Mouse (Mus musculus) stomach, postnatal 0 days (tissue): Measurements from ENCODE around the gene Taf3. TPM values are rescaled to one million over a fixed set of nuclear protein-coding genes. Genes with fewer than 3 reads are reported as not detected.

Source experiments
- ATAC-seq: fragments of 200-750 bp; cut with Nextera tagmentation; 2 replicates; pipeline ENCODE4 v1.8.0; 2017; ENCODE audit not compliant: low FRiP score, low TSS enrichment
- DNase-seq: peaks from one replicate; pipeline ENCODE4 v3.0.0-alpha.2; 2016; ENCODE audit warnings: low spot score
- H3K27ac ChIP-seq: fragments of 300-500 bp; sonication (generic); replicated peaks from 2 replicates; pipeline ENCODE4 v1.5.1; 2014; ENCODE audit warnings: mild to moderate bottlenecking, control low read depth
- H3K27me3 ChIP-seq: fragments of 300-500 bp; sonication (generic); 2 replicates; pipeline ENCODE4 v1.6.1; 2014; ENCODE audit warnings: low read length; ENCODE audit not compliant: control insufficient read depth, insufficient read depth
- H3K36me3 ChIP-seq: fragments of 300-500 bp; sonication (generic); 2 replicates; pipeline ENCODE4 v1.6.1; 2014; ENCODE audit warnings: low read length, mixed read lengths; ENCODE audit not compliant: control insufficient read depth, insufficient read depth
- H3K4me1 ChIP-seq: fragments of 300-500 bp; sonication (generic); replicated peaks from 2 replicates; pipeline ENCODE4 v1.6.1; 2014; ENCODE audit warnings: antibody characterized with exemption; ENCODE audit not compliant: control insufficient read depth, insufficient read depth
- H3K4me2 ChIP-seq: fragments of 300-500 bp; sonication (generic); replicated peaks from 2 replicates; pipeline ENCODE4 v1.6.1; 2014; ENCODE audit warnings: low read depth, mild to moderate bottlenecking, control low read depth, moderate library complexity
- H3K4me3 ChIP-seq: fragments of 300-500 bp; sonication (generic); 2 replicates; pipeline ENCODE4 v1.5.1; 2014; ENCODE audit warnings: low read depth, low read length, control low read depth
- H3K9ac ChIP-seq: fragments of 300-500 bp; sonication (generic); 2 replicates; pipeline ENCODE4 v1.6.1; 2014; ENCODE audit warnings: mild to moderate bottlenecking, low read length, control low read depth, mixed read lengths
- H3K9me3 ChIP-seq: fragments of 300-500 bp; sonication (generic); 2 replicates; pipeline ENCODE4 v1.6.1; 2016; ENCODE audit warnings: low read length; ENCODE audit not compliant: control insufficient read depth
- CTCF ChIP-seq: IDR thresholded peaks from 2 replicates; pipeline ENCODE4 v1.5.1; 2016; ENCODE audit warnings: antibody characterized with exemption, low read depth, mild to moderate bottlenecking, moderate library complexity
- EP300 ChIP-seq: optimal IDR thresholded peaks from 2 replicates; pipeline ENCODE3; 2016; ENCODE audit warnings: antibody characterized with exemption
- WGBS: fragments of 180-500 bp; shearing (Covaris S2); extraction: QIAGEN DNeasy Blood & Tissue Kit; methylation state at CpG from one replicate; pipeline ENCODE4 v1.1.7; 2014; 5-methylcytosine and 5-hydroxymethylcytosine counted together
- polyA plus RNA-seq: library from polyadenylated mRNA; unstranded; fragments of >200 nt; fragmentation: Nextera tagmentation; extraction: Ambion mirVana; gene quantifications from 2 replicates; pipeline ENCODE4 v1.2.1, GENCODE M21; 2015

The Taf3 gene
- polyA plus RNA-seq, 1 experiment from 2014 or later, result 4.9 TPM

DNA sequence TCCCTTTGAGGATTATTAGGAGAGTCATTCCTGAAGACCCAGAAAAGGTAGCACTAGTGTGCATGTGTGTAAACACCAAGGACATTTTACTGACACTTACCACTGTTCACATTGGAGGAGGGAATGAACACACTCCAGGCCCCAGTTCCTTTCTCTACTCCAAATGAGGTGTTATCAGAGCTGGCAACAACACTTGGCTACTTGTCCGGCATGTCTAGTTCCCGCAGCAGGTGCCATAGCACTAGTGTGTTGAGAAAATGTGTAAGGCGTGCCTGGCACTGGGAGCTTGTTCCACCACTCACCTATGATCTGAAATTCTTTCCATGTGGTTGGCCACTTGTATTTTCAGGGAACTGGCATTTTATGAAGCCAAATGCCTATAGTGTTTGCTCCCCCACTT lies 77.8 kb downstream of the Taf3 start:
- H3K36me3 ChIP-seq, result no peaks in the 10 kb centered on the region
- H3K9ac ChIP-seq, result no peak overlapping the region
- ATAC-seq (no peak), DNase-seq (no peak)
- H3K4me3 ChIP-seq, result no peak overlapping the region
- WGBS, result 92% methylated on average over 3 of the region's 3 CpGs
- H3K27ac ChIP-seq, result no peak overlapping the region
- H3K9me3 ChIP-seq, result no peaks in the 10 kb centered on the region
- H3K4me1 ChIP-seq, result no peaks in the 10 kb centered on the region
- no peaks in the 10 kb centered on the region for H3K27me3 ChIP-seq
- H3K4me2 ChIP-seq, result no peak overlapping the region
- TF ChIP-seq EP300, result no peak
- no peak for TF ChIP-seq CTCF

DNA sequence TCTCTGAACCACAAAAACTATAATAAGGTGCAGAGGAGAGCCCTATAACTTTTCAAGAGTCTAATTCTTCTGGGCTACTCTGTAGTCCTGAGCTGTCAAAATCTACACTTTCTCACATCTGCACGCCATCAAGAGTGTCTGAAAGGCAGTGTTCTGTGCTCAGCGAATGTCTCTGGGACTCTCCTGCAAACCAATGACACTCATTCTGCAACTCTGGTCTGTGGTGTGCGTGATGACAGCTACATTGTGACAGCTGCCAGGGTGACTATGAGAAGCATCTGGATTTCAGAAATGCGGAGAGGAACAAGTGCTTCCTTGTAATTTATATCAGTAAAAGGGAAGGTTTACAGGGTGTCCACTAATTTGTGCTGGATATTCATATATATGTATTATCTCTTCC lies 78.2 kb downstream of the Taf3 start:
- Histone ChIP-seq H3K9ac (no peak overlapping the region), H3K4me2 (no peak overlapping the region), H3K9me3 (no peaks in the 10 kb centered on the region), H3K27me3 (no peaks in the 10 kb centered on the region), H3K4me1 (no peaks in the 10 kb centered on the region), H3K27ac (no peak overlapping the region), H3K4me3 (no peak overlapping the region), H3K36me3 (no peaks in the 10 kb centered on the region)
- DNase-seq (no peak), ATAC-seq (no peak)
- TF ChIP-seq CTCF, result no peak
- no peak for TF ChIP-seq EP300
- 71% methylated on average over 4 of the region's 4 CpGs for WGBS

DNA sequence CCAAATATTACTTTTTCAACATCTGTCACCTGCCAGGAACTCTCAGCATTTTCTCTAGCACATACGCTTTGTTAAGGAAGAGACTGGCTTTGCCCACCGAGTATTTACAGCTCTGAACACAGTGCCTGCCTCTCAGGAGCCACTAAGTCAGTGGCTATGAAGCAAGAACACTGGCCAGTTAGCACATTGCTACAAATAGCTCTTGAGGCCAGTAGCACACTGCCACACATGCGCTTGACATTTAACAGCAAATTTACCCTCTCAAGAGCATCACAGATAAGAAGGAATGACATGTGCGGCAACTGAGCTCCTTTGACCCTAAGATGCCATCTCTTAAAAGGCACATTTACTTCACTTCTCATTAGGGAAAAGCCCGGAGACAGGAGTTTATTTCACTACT lies 78.7 kb downstream of the Taf3 start:
- ATAC-seq (no peak), DNase-seq (no peak)
- Histone ChIP-seq H3K27me3 (no peaks in the 10 kb centered on the region), H3K9ac (no peak overlapping the region), H3K27ac (no peak overlapping the region), H3K4me2 (no peak overlapping the region), H3K36me3 (no peaks in the 10 kb centered on the region), H3K4me3 (no peak overlapping the region), H3K4me1 (no peaks in the 10 kb centered on the region), H3K9me3 (no peaks in the 10 kb centered on the region)
- WGBS, result 72% methylated on average over 5 of the region's 5 CpGs
- no peak for TF ChIP-seq EP300
- TF ChIP-seq CTCF, result no peak

DNA sequence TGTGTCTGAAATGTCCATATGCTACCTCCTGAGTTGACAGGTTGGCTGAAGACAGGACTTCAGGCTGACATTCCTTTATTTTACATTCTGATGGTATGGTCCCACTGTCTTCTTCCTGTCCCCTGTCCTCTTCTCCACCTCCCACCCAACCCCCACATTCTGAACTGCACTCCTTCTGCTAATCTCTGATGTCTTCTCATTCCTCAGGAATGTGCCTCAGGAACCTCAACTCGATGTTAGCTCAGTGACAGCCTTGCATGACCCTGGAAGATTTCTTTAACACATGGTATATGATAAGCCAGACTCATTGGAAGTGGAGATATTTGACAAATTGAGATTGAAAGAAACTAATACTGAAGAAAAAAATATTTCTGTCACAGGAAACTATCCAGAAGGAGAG lies 81.8 kb downstream of the Taf3 start:
- TF ChIP-seq CTCF (no peak), EP300 (no peak)
- Histone ChIP-seq H3K9me3 (no peaks in the 10 kb centered on the region), H3K4me1 (no peaks in the 10 kb centered on the region), H3K27me3 (no peaks in the 10 kb centered on the region), H3K9ac (no peak overlapping the region), H3K4me3 (no peak overlapping the region), H3K27ac (no peak overlapping the region), H3K36me3 (no peaks in the 10 kb centered on the region), H3K4me2 (no peak overlapping the region)
- DNase-seq (no peak), ATAC-seq (no peak)
- WGBS, result 12% methylated on average over 1 of the region's 1 CpGs

DNA sequence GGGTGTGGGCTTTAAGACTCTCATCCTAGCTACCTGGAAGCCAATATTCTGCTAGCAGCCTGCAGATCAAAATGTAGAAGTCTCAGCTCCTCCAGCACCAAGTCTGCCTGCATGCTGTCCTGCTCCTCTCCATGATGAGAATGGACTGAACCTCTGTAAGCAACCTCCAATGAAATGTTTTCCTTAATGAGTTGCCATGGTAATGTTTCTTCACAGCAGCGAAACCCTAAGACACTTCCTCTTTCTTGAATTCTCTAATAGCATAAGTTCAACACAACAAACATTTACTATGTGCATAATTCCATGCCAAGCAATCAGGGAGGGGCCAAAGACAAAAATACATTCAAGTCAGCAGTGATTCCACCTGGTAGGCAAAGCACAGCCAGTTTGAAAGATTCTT lies 82.8 kb downstream of the Taf3 start:
- no peak overlapping the region for H3K9ac ChIP-seq
- no peak overlapping the region for H3K4me3 ChIP-seq
- DNase-seq, result no peak
- ATAC-seq, result no peak
- H3K36me3 ChIP-seq, result no peaks in the 10 kb centered on the region
- no peak for TF ChIP-seq EP300
- TF ChIP-seq CTCF, result no peak
- no peak overlapping the region for H3K4me2 ChIP-seq
- no peaks in the 10 kb centered on the region for H3K9me3 ChIP-seq
- H3K4me1 ChIP-seq, result no peaks in the 10 kb centered on the region
- H3K27ac ChIP-seq, result no peak overlapping the region
- WGBS, result 71% methylated on average over 1 of the region's 1 CpGs
- no peaks in the 10 kb centered on the region for H3K27me3 ChIP-seq

DNA sequence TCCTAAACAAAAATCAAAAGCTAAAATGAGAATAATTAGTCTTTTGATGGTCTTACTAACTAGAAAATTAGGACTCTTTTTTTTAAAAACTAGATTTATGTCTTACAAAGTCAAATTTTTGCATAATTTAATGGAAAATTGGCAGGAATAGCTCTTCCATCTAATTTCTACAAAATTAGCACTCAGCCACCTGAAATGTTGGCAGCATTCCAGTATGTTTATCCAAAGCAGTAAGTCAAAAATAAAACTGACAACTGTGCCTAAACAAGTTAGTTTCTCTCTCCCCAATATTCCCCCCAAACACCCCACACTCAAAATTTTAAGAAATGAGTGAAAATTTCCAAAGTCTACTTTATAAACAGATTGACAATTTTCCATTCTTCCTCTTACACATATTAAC lies 85.5 kb downstream of the Taf3 start:
- Histone ChIP-seq H3K9ac (no peak overlapping the region), H3K4me1 (no peaks in the 10 kb centered on the region), H3K27me3 (no peaks in the 10 kb centered on the region), H3K4me3 (no peak overlapping the region), H3K27ac (no peak overlapping the region), H3K4me2 (no peak overlapping the region), H3K9me3 (no peaks in the 10 kb centered on the region), H3K36me3 (no peaks in the 10 kb centered on the region)
- TF ChIP-seq EP300, result no peak
- no peak for TF ChIP-seq CTCF
- ATAC-seq, result no peak
- DNase-seq, result no peak
